Mouse (Mus musculus): Measurements from ENCODE around the gene Fam178b. TPM values are rescaled to one million over a fixed set of nuclear protein-coding genes. Genes with fewer than 3 reads are reported as not detected.

Gene Fam178b
- total RNA-seq, 2 experiments from 2014 or later: not detected

GRCm38 (mm10) chr1:36608211-36608610 lies 74.8 kb downstream of the Fam178b start:
- Histone ChIP-seq H3K4me3 (no peak overlapping the region), H3K27ac (no peak overlapping the region)
- no peak for DNase-seq (ENCODE audit: low spot score in 2 of 2)
- TF ChIP-seq CTCF (conservative IDR thresholded peaks at IDR 0.05): no peak

- Histone ChIP-seq H3K4me3 (no peak overlapping the region), H3K27ac (no peak overlapping the region)
- peak; percentile 56 to 69 for DNase-seq (ENCODE audit: low spot score in 2 of 2)
- TF ChIP-seq CTCF (conservative IDR thresholded peaks at IDR 0.05): no peak
Measured at GRCm38 (mm10) chr1:36606951-36607350, 76.0 kb downstream of the Fam178b start.

GRCm38 (mm10) chr1:36604254-36605156 lies 78.5 kb downstream of the Fam178b start:
- no peak for TF ChIP-seq CTCF (conservative IDR thresholded peaks at IDR 0.05)
- Histone ChIP-seq H3K27ac (peak overlapping the region; percentile 43; the same call in 1 of the 2 replicates), H3K4me3 (no peak overlapping the region)
- DNase-seq (ENCODE audit: low spot score in 2 of 2): no peak

- H3K27ac ChIP-seq: peak overlapping the region; percentile 43; the same call in 1 of the 2 replicates
- H3K4me3 ChIP-seq: no peak overlapping the region
- no peak for TF ChIP-seq CTCF (conservative IDR thresholded peaks at IDR 0.05)
- peak; percentile 30 to 57 for DNase-seq (ENCODE audit: low spot score in 2 of 2)
Measured at GRCm38 (mm10) chr1:36603361-36603760, 79.6 kb downstream of the Fam178b start.

GRCm38 (mm10) chr1:36602271-36602670 lies 80.7 kb downstream of the Fam178b start:
- no peak for DNase-seq (ENCODE audit: low spot score in 2 of 2)
- no peak overlapping the region for H3K4me3 ChIP-seq
- TF ChIP-seq CTCF (conservative IDR thresholded peaks at IDR 0.05): no peak
- no peak overlapping the region for H3K27ac ChIP-seq

- H3K27ac ChIP-seq: no peak overlapping the region
- TF ChIP-seq CTCF (conservative IDR thresholded peaks at IDR 0.05): no peak
- no peak for DNase-seq (ENCODE audit: low spot score in 2 of 2)
- no peak overlapping the region for H3K4me3 ChIP-seq
Measured at GRCm38 (mm10) chr1:36598411-36598810, 84.6 kb downstream of the Fam178b start.

- H3K4me3 ChIP-seq: no peak overlapping the region
- TF ChIP-seq CTCF (conservative IDR thresholded peaks at IDR 0.05): no peak
- peak overlapping the region; percentile 59; the same call in 1 of the 2 replicates for H3K27ac ChIP-seq
- DNase-seq (ENCODE audit: low spot score in 2 of 2): peak; percentile 25 to 52
Measured at GRCm38 (mm10) chr1:36596114-36596513, 86.9 kb downstream of the Fam178b start.

GRCm38 (mm10) chr1:36595167-36595931 lies 87.6 kb downstream of the Fam178b start:
- DNase-seq (ENCODE audit: low spot score in 2 of 2): no peak
- H3K27ac ChIP-seq: peak overlapping the region; percentile 48; the same call in 1 of the 2 replicates
- H3K4me3 ChIP-seq: no peak overlapping the region
- no peak for TF ChIP-seq CTCF (conservative IDR thresholded peaks at IDR 0.05)

- Histone ChIP-seq H3K27ac (no peak overlapping the region), H3K4me3 (no peak overlapping the region)
- DNase-seq (ENCODE audit: low spot score in 2 of 2): no peak
- no peak for TF ChIP-seq CTCF (conservative IDR thresholded peaks at IDR 0.05)
Measured at GRCm38 (mm10) chr1:36593099-36593498, 89.9 kb downstream of the Fam178b start.

GRCm38 (mm10) chr1:36591408-36591807 lies 91.6 kb downstream of the Fam178b start:
- Histone ChIP-seq H3K4me3 (no peak overlapping the region), H3K27ac (no peak overlapping the region)
- no peak for TF ChIP-seq CTCF (conservative IDR thresholded peaks at IDR 0.05)
- no peak for DNase-seq (ENCODE audit: low spot score in 2 of 2)

GRCm38 (mm10) chr1:36590664-36591063 lies 92.3 kb downstream of the Fam178b start:
- H3K4me3 ChIP-seq: no peak overlapping the region
- TF ChIP-seq CTCF (conservative IDR thresholded peaks at IDR 0.05): no peak
- no peak overlapping the region for H3K27ac ChIP-seq
- DNase-seq (ENCODE audit: low spot score in 2 of 2): no peak

- no peak for DNase-seq (ENCODE audit: low spot score in 2 of 2)
- TF ChIP-seq CTCF (conservative IDR thresholded peaks at IDR 0.05): no peak
- peak overlapping the region; percentile 23; the same call in 1 of the 2 replicates for H3K27ac ChIP-seq
- H3K4me3 ChIP-seq: no peak overlapping the region
Measured at GRCm38 (mm10) chr1:36589486-36589885, 93.5 kb downstream of the Fam178b start.

Data from layer of hippocampus, adult 2 months (tissue).